Mouse (Mus musculus) activated CD4-positive, CD25-positive, alpha-beta regulatory T cell, adult 4 months (primary cell): ENCODE data around the gene Rpn2. TPM values are rescaled to one million over a fixed set of nuclear protein-coding genes. Genes with fewer than 3 reads are reported as not detected.

Experiments used
- ATAC-seq: one replicate; pipeline ENCODE4 v1.8.0; 2017
- polyA plus RNA-seq, 2 experiments: library from polyadenylated mRNA; unstranded; fragments of 100-300 nt; shearing (Covaris generic); gene quantifications; one replicate each; pipeline ENCODE4 v1.2.1; 2017

Gene Rpn2
- polyA plus RNA-seq, 2 experiments from 2014 or later, result 181 to 225 TPM

DNA sequence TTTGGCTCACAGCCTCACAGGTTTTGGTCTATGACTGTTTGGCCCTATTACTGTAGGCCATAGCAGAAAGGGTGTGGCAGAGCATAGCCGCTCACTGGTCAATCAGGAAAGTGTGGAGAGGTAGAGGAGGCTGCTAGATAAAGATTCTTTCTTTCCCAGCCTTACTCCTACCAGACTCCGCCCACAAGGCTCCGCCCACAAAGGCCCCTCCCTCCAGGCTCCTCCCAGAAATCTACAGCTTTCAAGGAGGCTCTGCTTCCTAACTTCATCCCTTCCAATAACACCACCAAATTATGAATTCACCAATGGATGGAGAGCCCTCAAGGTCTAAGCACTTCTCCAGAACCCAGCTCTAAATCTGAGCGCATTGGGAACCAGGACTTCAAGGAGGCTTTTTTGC lies 74.4 kb downstream of the Rpn2 start:
- ATAC-seq, result no peak

DNA sequence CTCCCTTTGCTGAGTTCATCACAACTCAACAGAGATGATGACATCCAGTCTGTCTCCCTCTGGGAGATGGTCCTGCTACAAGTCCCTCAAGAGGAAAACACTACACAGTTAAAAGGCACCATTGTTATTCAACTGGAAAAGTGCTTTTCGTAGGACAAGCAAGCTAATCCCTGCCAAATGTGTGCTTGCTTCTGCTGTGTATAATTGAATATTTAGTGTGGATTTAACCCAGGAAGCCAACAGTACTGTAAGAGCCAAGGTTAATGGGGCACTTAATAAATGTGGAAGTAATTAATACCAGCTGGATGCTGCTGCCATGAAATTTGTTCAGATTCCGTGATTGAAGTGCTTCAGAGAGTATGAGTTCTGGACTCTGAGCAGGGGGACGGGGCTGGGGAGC lies 75.3 kb downstream of the Rpn2 start:
- ATAC-seq, result no peak

DNA sequence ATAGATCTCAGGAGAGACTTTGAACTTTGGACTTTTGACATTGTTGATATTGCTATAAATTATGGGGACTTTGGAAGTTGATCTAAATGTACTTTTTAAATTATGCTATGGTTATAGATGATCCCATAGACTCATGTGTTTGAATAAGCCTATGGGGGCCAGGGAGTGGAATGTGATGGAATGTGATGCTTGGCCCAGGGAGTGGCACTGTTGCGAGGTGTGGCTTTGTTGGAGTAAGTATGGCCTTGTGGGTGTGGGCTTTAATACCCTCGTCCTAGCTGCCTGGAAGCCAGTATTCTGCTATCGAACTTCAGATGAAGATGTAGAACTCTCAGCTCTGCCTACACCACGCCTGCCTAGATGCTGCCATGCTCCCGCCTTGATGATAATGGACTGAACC lies 81.2 kb downstream of the Rpn2 start:
- ATAC-seq, result no peak

DNA sequence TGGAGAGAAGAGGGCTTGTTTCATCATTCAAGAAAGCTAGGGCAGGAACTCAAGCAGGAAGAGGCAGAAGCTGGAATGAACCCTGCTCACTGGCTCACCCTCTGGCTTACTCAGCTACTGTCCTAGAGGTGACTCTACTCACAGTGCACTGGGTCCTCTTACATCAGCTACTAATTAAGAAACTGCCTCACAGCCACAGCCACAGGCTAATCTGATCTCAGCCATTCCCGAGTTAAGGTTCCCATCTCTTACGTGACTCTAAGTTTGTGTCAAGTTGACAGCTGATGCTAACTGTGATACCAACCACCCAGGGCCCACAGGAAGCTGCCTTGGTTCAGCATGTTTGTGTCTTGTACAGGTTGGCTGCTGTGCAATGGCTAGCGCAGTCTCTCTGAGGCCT lies 84.2 kb downstream of the Rpn2 start:
- ATAC-seq, result no peak

DNA sequence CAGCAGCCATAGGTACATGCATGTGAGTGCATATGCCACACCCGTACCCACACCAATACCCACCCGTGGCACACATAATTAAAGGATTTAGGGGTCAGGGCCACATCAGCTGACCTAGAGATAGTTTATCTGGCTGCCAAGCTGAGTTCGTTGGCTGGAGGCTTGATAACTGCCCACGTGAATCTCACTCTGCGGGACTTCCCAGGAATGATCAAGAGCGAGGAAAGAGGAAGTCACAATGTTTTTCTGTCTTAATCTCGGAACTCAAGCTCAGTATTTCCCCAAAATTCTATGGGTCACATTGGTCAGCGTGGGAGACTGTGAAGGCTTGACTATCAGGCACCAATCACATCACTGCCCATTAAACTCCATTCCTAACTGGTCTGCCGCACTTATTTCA lies 87.9 kb downstream of the Rpn2 start:
- no peak for ATAC-seq

DNA sequence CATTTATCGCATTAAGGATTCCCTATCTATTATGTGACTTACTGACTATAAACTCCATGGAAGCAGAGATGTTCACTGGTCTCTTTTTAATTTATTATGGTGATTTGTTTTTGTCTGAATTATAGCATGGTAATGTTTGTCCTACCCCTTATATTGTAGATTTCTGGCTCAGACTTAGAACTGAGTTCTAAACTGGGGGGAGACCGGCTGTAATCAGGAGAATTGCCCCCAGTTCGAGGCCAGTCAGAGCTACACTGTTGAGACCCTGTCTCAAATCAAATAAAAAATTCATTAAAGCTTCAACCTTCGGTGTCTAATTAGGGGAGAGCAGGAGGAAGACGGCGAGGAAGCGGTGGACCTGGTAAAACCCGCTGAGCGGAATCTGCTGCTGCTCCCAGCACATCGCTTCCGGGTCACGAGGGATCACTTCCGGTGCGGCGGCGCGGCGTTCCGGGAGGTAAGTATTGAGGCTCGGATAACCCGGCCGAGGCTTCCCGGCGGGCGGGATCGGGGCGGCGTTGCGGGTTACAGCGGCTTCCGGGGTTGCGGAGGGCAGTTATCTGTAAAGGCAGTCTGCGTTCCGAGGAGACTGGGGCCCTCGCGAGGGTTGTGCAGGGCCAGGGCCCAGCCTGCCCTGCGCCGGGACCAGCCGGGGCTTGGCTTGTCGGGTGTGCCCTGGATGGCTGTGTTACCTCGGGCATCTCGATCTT lies 88.5 kb downstream of the Rpn2 start, which contains the start of gene Manbal:
Gene Manbal, plus strand, starts transcription at position 411 of the 710 bp plus-strand sequence.
- ATAC-seq, result peak; percentile 92

DNA sequence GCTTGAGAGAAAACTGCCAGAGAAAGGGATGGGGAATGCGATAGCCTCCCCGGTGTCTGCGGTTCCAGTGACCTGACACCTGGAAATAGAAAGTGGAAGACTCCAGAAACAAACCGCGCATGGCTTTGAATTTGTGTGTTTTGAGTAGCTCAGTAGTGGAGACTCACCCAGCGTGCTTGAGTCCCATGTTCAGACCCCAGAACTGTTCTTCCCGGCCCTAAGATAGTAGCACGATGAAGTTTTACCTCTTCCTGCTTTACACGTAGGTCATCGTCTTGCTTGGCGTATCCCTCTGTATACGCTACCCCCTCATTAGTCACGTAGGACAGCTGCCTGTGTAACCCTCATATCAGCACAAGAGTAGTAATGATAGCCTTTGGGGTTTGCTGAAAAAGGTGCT lies 89.2 kb downstream of the Rpn2 start:
- ATAC-seq, result peak; percentile 21

DNA sequence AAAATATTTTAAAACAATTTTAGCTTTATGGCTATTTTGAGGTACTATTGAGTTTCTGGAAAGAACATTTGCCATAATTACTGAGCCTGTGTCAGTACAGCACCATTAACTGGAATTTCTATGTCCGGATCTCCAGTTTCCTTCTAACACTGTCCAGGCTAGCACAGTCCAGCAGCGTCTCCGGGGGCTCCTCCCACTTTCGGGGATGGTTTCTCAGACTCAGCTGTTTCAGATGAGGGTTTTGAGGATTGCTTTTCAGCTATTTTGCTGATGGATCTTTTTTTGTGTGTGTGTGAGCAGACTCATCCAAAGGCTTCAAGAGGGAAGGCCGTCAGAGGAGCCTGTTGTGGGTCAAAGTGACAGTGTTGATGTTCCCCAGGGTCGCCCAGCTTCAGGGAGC lies 92.9 kb downstream of the Rpn2 start:
- no peak for ATAC-seq

DNA sequence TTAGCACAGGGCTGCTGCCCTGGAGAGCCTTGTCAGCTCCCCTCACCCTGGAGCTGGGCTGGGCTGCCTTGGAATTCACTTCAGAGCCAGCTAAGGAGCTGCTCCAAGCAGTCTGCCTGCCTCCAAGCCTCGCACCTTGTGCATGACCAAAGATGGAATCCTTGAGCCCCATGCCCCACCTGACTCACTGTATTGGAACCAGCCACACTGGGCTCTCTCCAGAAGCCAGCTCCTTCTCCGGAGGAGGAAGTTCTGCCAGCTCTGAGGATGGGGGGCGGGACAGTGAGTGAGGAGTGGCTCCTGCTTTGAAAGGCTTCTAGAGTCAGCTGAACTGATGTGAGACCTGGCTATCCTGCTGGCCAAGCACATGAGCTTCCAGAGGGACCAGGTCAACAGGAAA lies 94.9 kb downstream of the Rpn2 start:
- no peak for ATAC-seq

DNA sequence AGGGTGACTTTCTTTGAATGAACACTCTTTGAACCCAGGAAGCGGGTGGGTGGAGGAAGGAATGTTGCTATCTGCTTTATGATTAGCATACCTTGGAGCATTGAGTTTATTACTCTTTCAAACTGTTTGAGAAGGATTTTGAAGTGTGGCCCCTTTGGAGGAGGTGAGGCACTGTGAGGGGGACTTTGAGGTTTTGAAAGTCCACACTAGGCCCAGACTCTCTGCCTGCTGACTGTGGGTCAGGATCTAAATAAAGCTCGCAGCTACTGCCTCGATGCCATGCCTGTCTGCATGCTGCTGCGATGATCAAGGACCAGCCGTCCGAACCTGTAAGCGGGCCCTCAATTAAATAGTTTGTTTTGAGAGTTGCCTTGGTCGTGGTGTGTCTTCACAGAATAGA lies 96.2 kb downstream of the Rpn2 start:
- ATAC-seq, result no peak

Other genes with a start within 250 kb of the Rpn2 start
- gene Soga1, start 199.8 kb upstream of the Rpn2 start, polyA plus RNA-seq, result under 1 TPM in 1 of 2 experiments, not detected in 1; 0.05 TPM
- not detected for gene Tldc2, start 192.0 kb upstream of the Rpn2 start, polyA plus RNA-seq
- gene Samhd1, start 143.8 kb upstream of the Rpn2 start, polyA plus RNA-seq, result 100 to 1,000 TPM; 574 to 641 TPM
- gene Rbl1, start 74.5 kb upstream of the Rpn2 start, polyA plus RNA-seq, result 10 to 100 TPM; 22.1 to 22.4 TPM
- gene Mroh8, start 532 bp downstream of the Rpn2 start, polyA plus RNA-seq, result not detected
- not detected for gene Ghrh, start 68.5 kb downstream of the Rpn2 start, polyA plus RNA-seq
- gene Manbal, start 88.6 kb downstream of the Rpn2 start, polyA plus RNA-seq, result 10 to 100 TPM; 30.7 to 54.6 TPM
- 1 to 10 TPM; 2.0 to 2.1 TPM for gene Src, start 139.4 kb downstream of the Rpn2 start, polyA plus RNA-seq